Mouse (Mus musculus) right cerebral cortex, postnatal 36 days (tissue): ENCODE measurements at regions not wholly inside any gene's neighbourhood (a gene's known extent, or its start where the extent isn't known, plus 50 kb on each side); places are given as distances from the start of the nearest gene placed in this dataset.
"Not testable (repeated sequence)": the region's sequence is repeated elsewhere in the genome, so short reads cannot be mapped to it uniquely, and the experiment has no call there.

Experiments used
- DNase-seq, 2 experiments: peaks; one replicate each; pipeline ENCODE4 v3.0.0; 2022; ENCODE audit warnings: low spot score in 2 of 2, mixed read lengths in 1 of 2

GRCm38 (mm10) chr17:94866630-94867029, 116.8 kb upstream of the Mettl4 start:
- no peak for DNase-seq

- DNase-seq: peak; percentile 66 to 84
These were observed 114.9 kb upstream of the Mettl4 start for GRCm38 (mm10) chr17:94864531-94865318.

- not testable (repeated sequence) for DNase-seq
These were observed 104.9 kb upstream of the Mettl4 start for GRCm38 (mm10) chr17:94854698-94855097.

- DNase-seq: peak; percentile 78 to 86
These were observed 84.8 kb upstream of the Mettl4 start for GRCm38 (mm10) chr17:94834446-94835117.

GRCm38 (mm10) chr17:94834067-94834445, 84.2 kb upstream of the Mettl4 start:
- not testable (repeated sequence) for DNase-seq

GRCm38 (mm10) chr17:94826415-94826814, 76.6 kb upstream of the Mettl4 start:
- DNase-seq: not testable (repeated sequence)

- DNase-seq: no peak
These were observed 58.9 kb upstream of the Mettl4 start for GRCm38 (mm10) chr17:94808758-94809157.
